Mouse (Mus musculus) A20 (cell line): ENCODE measurements around the gene Xrcc4.

Source experiments
- DNase-seq: peaks from one replicate; pipeline ENCODE4 v3.0.0-alpha.2; 2011; ENCODE audit warnings: low read depth, low spot score

The Xrcc4 gene

DNA sequence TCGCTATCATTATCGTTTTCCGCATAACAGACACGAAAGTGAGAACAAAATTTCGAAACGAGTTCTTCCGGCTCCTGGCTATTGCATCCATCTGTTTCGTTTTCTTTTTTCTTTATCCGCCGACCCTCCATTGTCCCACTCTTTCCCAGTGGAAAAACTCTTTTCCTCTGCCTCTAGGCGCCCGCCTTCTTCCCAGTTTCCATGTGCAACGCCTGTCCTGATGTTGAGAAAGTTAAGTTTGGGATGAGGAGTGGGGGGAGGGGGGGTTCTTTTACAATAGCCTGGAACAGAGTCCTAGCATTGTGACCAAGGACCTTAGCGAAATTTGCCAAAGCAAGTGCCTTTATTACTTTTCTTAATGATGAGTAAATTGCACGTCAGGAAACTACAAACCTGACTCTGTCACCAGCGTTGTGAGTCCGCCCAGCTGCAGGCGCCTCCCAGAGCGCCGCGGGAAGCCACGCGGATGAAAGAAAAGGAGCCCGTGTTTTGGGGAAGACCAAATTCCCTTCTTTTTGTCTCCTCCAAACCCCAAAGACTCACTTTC is 349.6 kb downstream of the Xrcc4 start:
- DNase-seq = no peak

DNA sequence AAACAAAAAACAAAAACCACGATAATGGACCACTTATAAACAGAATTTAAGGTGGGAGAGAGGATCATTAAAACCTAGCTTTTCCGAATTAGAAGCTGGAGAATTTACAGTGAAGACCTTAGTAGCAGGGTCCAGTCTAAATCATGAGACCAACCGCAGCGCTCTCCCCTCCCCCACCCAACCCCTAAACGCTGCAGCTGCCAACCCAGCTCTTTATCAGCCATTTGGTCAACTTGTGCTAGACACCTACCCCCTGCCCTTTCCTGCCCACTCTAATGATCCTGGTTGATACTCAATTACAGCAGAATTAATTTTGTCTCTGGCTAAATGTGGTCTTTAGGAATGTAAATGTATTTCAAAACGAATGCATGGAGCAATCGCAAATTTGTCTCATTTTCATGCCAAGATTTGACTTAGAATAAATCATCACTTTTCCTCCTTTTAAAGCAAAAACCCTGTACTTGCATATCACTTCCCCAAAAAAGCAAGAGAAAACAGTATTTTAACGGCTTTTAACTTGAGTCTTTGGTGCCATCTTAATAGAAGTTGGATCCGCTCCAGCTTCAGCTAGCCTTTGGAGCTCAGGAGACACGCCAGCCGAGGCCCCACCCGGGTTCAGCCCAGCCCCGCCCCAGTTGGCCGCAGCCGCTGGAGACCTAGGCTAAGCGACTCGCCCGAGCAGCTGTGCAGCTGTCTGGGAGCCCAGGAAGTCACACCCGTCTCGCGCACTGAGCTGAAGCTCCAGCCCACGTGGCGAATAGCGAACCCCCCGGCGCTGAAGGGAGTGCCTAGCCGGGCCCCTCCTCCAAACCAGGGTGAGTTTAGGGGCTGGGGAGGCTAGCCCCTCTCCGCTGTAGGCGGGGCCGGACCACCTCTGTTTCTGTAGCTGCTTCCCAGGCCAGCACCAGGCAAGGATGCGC is 350.4 kb downstream of the Xrcc4 start:
- DNase-seq = peak; percentile 93

GRCm38 (mm10) chr13:89738275-89738674 is 351.1 kb downstream of the Xrcc4 start:
- DNase-seq = no peak

DNA sequence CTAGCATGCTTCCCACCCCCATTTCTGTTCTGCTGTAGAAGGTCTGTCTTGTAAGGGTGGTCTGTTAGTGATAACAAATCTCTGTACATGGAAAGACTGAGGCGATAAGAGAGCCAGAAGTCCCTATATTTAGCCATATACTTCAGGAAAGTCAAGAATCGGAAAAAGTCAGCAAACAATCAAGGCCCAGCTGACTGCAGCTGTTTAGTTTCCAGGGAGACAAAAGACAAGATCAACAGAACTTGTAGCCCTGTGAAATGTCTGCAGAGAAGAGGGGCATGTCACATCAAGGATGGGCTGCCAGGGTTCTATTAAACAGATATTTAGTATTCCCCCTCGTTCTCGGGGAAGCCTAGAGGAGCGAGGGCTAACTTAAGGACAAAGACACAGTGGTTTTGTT is 354.3 kb downstream of the Xrcc4 start:
- no peak for DNase-seq

GRCm38 (mm10) chr13:89726492-89726891 is 362.9 kb downstream of the Xrcc4 start:
- no peak for DNase-seq
